Mouse (Mus musculus): ENCODE measurements at regions not wholly inside any gene's neighbourhood (a gene's known extent, or its start where the extent isn't known, plus 50 kb on each side); places are given as distances from the start of the nearest gene placed in this dataset.

GRCm38 (mm10) chr1:88611241-88611640 lies 90.8 kb downstream of the Arl4c start:
- no peak for TF ChIP-seq CTCF (IDR thresholded peaks at IDR 0.05; ENCODE audit: low read depth)
- TF ChIP-seq EP300 (IDR thresholded peaks at IDR 0.05; ENCODE audit: low read depth): no peak
